Mouse (Mus musculus) hindbrain, embryonic 15.5 days (tissue): ENCODE measurements at regions not wholly inside any gene's neighbourhood (a gene's known extent, or its start where the extent isn't known, plus 50 kb on each side); places are given as distances from the start of the nearest gene placed in this dataset.

Experiments used
- ATAC-seq: fragments of 200-750 bp; cut with Nextera tagmentation; 2 replicates; pipeline ENCODE4 v1.8.0; 2017; ENCODE audit warnings: low read depth, moderate number of reproducible peaks, moderate TSS enrichment; ENCODE audit not compliant: low FRiP score
- H3K27ac ChIP-seq: fragments of 300-500 bp; sonication (generic); replicated peaks from 2 replicates; pipeline ENCODE4 v1.5.1; 2015; ENCODE audit warnings: mild to moderate bottlenecking, inconsistent platforms
- H3K27me3 ChIP-seq: fragments of 300-500 bp; sonication (generic); 2 replicates; pipeline ENCODE4 v1.6.1; 2015; ENCODE audit warnings: control low read depth, inconsistent platforms
- H3K36me3 ChIP-seq: fragments of 300-500 bp; sonication (generic); 2 replicates; pipeline ENCODE4 v1.6.1; 2015; ENCODE audit warnings: control low read depth, inconsistent platforms
- H3K4me1 ChIP-seq: fragments of 300-500 bp; sonication (generic); replicated peaks from 2 replicates; pipeline ENCODE4 v1.6.1; 2015; ENCODE audit warnings: control low read depth, inconsistent platforms
- H3K4me2 ChIP-seq: fragments of 300-500 bp; sonication (generic); 2 replicates; pipeline ENCODE4 v1.6.1; 2015; ENCODE audit warnings: moderate library complexity, mild to moderate bottlenecking, inconsistent platforms
- H3K4me3 ChIP-seq: fragments of 300-500 bp; sonication (generic); 2 replicates; pipeline ENCODE4 v1.5.1; 2015; ENCODE audit warnings: mild to moderate bottlenecking, inconsistent platforms
- H3K9ac ChIP-seq: fragments of 300-500 bp; sonication (generic); 2 replicates; pipeline ENCODE4 v1.6.1; 2015; ENCODE audit warnings: inconsistent platforms
- H3K9me3 ChIP-seq: fragments of 300-500 bp; sonication (generic); 2 replicates; pipeline ENCODE4 v1.6.1; 2016; ENCODE audit warnings: control low read depth, inconsistent platforms
- WGBS: fragments of 180-500 bp; shearing (Covaris S2); methylation state at CpG from one replicate; pipeline ENCODE4 v1.1.7; 2015; 5-methylcytosine and 5-hydroxymethylcytosine counted together

- no peaks in the 10 kb centered on the region for H3K36me3 ChIP-seq
- WGBS = 88% methylated on average over 9 of the region's 9 CpGs
- H3K4me3 ChIP-seq = no peak overlapping the region
- no peak overlapping the region for H3K27ac ChIP-seq
- no peaks in the 10 kb centered on the region for H3K27me3 ChIP-seq
- no peak overlapping the region for H3K9ac ChIP-seq
- no peaks in the 10 kb centered on the region for H3K9me3 ChIP-seq
- H3K4me2 ChIP-seq = no peak overlapping the region
- H3K4me1 ChIP-seq = no peaks in the 10 kb centered on the region
- ATAC-seq = no peak
These were observed 88.4 kb upstream of the Cblb start for GRCm38 (mm10) chr16:51942431-51943130.

GRCm38 (mm10) chr16:51967051-51967845, 63.8 kb upstream of the Cblb start:
- WGBS = 90% methylated on average over 6 of the region's 6 CpGs
- no peak overlapping the region for H3K4me3 ChIP-seq
- H3K4me1 ChIP-seq = no peaks in the 10 kb centered on the region
- H3K27ac ChIP-seq = no peak overlapping the region
- no peak for ATAC-seq
- H3K4me2 ChIP-seq = no peak overlapping the region
- H3K27me3 ChIP-seq = no peaks in the 10 kb centered on the region
- H3K9ac ChIP-seq = no peak overlapping the region
- no peaks in the 10 kb centered on the region for H3K36me3 ChIP-seq
- H3K9me3 ChIP-seq = no peaks in the 10 kb centered on the region
